Mouse (Mus musculus) forebrain, embryonic 10.5 days (tissue): ENCODE results near the gene Plch1. TPM values are rescaled to one million over a fixed set of nuclear protein-coding genes. Genes with fewer than 3 reads are reported as not detected.

Experiments used
- DNase-seq: peaks from one replicate; pipeline ENCODE4 v3.0.0-alpha.2; 2017; ENCODE audit warnings: low spot score; ENCODE audit errors: extremely low spot score
- H3K27ac ChIP-seq: fragments of 300-500 bp; sonication (generic); 2 replicates; pipeline ENCODE4 v1.5.1; 2016; ENCODE audit warnings: mild to moderate bottlenecking
- H3K27me3 ChIP-seq: fragments of 300-500 bp; sonication (generic); 2 replicates; pipeline ENCODE4 v1.6.1; 2016; ENCODE audit warnings: mild to moderate bottlenecking; ENCODE audit not compliant: poor library complexity, severe bottlenecking
- H3K36me3 ChIP-seq: fragments of 300-500 bp; sonication (generic); replicated peaks from 2 replicates; pipeline ENCODE4 v1.6.1; 2016; ENCODE audit warnings: mild to moderate bottlenecking, moderate library complexity
- H3K4me1 ChIP-seq: fragments of 300-500 bp; sonication (generic); 2 replicates; pipeline ENCODE4 v1.6.1; 2016
- H3K4me3 ChIP-seq: fragments of 300-500 bp; sonication (generic); 2 replicates; pipeline ENCODE4 v1.5.1; 2016; ENCODE audit warnings: mild to moderate bottlenecking, moderate library complexity
- H3K9me3 ChIP-seq: fragments of 300-500 bp; sonication (generic); 2 replicates; pipeline ENCODE4 v1.6.1; 2016; ENCODE audit warnings: mild to moderate bottlenecking, moderate library complexity
- WGBS: fragments of 180-500 bp; shearing (Covaris S2); methylation state at CpG from one replicate; pipeline ENCODE4 v1.1.7; 2016; 5-methylcytosine and 5-hydroxymethylcytosine counted together
- polyA plus RNA-seq: library from polyadenylated mRNA; unstranded; fragments of >200 nt; fragmentation: Nextera tagmentation; extraction: Ambion mirVana; gene quantifications from 2 replicates; pipeline ENCODE4 v1.2.1, GENCODE M21; 2016

Plch1 gene
- polyA plus RNA-seq, 1 experiment from 2014 or later: 32.8 TPM

GRCm38 (mm10) chr3:63844141-63844540 lies 55.1 kb downstream of the Plch1 start:
- no peak overlapping the region for H3K4me3 ChIP-seq
- H3K27me3 ChIP-seq: no peaks in the 10 kb centered on the region
- no peaks in the 10 kb centered on the region for H3K4me1 ChIP-seq
- peaks cover 17% of the 10 kb centered on the region; the same call in 1 of the 2 replicates for H3K36me3 ChIP-seq
- DNase-seq: no peak
- H3K27ac ChIP-seq: no peak overlapping the region
- no peaks in the 10 kb centered on the region for H3K9me3 ChIP-seq
- WGBS: 78% methylated on average over 4 of the region's 4 CpGs

DNA sequence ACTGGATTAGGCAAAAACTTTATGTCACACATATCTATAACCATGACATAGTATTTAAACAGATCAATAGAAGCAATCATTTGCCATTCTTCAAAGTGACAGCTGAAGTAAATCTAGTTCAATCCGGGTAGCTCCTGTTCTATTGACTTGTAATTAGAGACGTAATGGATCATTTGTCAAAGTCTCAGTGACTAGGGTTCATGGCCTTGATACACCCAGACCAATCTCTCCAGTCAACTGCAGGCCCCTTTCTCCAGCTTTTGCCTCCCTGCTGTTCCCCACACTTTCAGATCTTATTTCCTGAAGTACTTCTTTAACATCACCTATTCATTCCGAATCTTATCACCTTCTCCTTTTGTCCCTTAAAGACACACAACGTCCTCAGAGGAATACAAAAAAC lies 56.8 kb downstream of the Plch1 start:
- no peaks in the 10 kb centered on the region for H3K9me3 ChIP-seq
- no peak for DNase-seq
- H3K27me3 ChIP-seq: no peaks in the 10 kb centered on the region

GRCm38 (mm10) chr3:63837750-63838149 lies 61.5 kb downstream of the Plch1 start:
- no peak for DNase-seq

More for the DNA sequence above, 56.8 kb downstream of the Plch1 start:
- WGBS: 77% methylated on average over 4 of the region's 4 CpGs
- Histone ChIP-seq H3K36me3 (peaks cover 14% of the 10 kb centered on the region; the same call in 1 of the 2 replicates), H3K4me1 (peaks cover 11% of the 10 kb centered on the region), H3K4me3 (no peak overlapping the region), H3K27ac (no peak overlapping the region)

DNA sequence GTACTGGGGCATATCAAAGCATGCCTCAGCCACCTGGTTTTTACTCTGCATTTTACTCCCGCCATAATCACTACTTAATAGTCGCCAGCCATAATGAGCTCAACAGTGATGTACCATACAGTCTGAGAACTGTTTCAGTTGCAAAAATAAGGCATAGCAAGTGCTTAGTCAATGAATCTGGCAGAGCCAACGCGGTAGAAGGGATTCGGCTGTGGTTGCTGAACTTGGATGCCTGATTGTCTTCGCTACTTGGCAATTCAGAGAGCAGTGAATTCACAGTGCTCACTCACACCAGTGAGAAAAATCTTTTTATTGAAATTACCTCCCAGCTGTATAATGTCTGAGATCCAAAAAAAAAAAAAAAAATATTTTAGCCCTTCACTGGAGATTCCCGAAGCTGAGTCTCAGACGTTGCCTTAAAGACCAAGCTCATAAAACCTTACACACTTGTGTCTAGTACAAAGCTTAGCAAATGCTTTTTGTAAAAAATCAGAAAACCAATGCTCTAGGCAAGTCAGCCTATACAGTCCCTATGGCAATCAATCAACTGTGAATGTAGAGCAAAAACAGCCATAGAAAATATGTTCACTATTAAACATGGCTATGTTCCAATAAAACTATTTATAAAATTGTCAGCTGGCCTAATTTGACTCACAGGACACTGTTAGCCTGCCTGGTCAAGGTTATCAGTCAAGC lies 62.2 kb downstream of the Plch1 start:
- H3K9me3 ChIP-seq: no peaks in the 10 kb centered on the region
- DNase-seq: no peak
- peaks cover 10% of the 10 kb centered on the region; the same call in 1 of the 2 replicates for H3K36me3 ChIP-seq
- peaks cover 31% of the 10 kb centered on the region for H3K4me1 ChIP-seq
- no peaks in the 10 kb centered on the region for H3K27me3 ChIP-seq
- 92% methylated on average over 8 of the region's 8 CpGs for WGBS
- H3K27ac ChIP-seq: no peak overlapping the region
- H3K4me3 ChIP-seq: no peak overlapping the region

More at GRCm38 (mm10) chr3:63837750-63838149, 61.5 kb downstream of the Plch1 start:
- no peak overlapping the region for H3K27ac ChIP-seq
- H3K4me3 ChIP-seq: no peak overlapping the region
- no peaks in the 10 kb centered on the region for H3K9me3 ChIP-seq
- peaks cover 31% of the 10 kb centered on the region for H3K4me1 ChIP-seq
- H3K36me3 ChIP-seq: peaks cover 10% of the 10 kb centered on the region; the same call in 1 of the 2 replicates
- no peaks in the 10 kb centered on the region for H3K27me3 ChIP-seq

GRCm38 (mm10) chr3:63835816-63836215 lies 63.5 kb downstream of the Plch1 start:
- H3K27me3 ChIP-seq: no peaks in the 10 kb centered on the region
- peaks cover 6% of the 10 kb centered on the region; the same call in 1 of the 2 replicates for H3K36me3 ChIP-seq
- H3K4me1 ChIP-seq: peaks cover 35% of the 10 kb centered on the region
- no peak overlapping the region for H3K27ac ChIP-seq
- H3K4me3 ChIP-seq: no peak overlapping the region
- no peaks in the 10 kb centered on the region for H3K9me3 ChIP-seq
- no peak for DNase-seq

- H3K27ac ChIP-seq: no peak overlapping the region
- WGBS: 24% methylated on average over 1 of the region's 1 CpGs
Observed at GRCm38 (mm10) chr3:63823874-63824400, 75.3 kb downstream of the Plch1 start.

GRCm38 (mm10) chr3:63822631-63823030 lies 76.6 kb downstream of the Plch1 start:
- H3K27ac ChIP-seq: no peak overlapping the region
- DNase-seq: no peak
- no peaks in the 10 kb centered on the region for H3K9me3 ChIP-seq
- no peak overlapping the region for H3K4me3 ChIP-seq
- H3K27me3 ChIP-seq: no peaks in the 10 kb centered on the region
- H3K4me1 ChIP-seq: peaks cover 17% of the 10 kb centered on the region
- no peaks in the 10 kb centered on the region for H3K36me3 ChIP-seq

More at GRCm38 (mm10) chr3:63823874-63824400, 75.3 kb downstream of the Plch1 start:
- Histone ChIP-seq H3K36me3 (no peaks in the 10 kb centered on the region), H3K4me1 (peaks cover 17% of the 10 kb centered on the region), H3K27me3 (no peaks in the 10 kb centered on the region), H3K4me3 (no peak overlapping the region), H3K9me3 (no peaks in the 10 kb centered on the region)
- DNase-seq: no peak

DNA sequence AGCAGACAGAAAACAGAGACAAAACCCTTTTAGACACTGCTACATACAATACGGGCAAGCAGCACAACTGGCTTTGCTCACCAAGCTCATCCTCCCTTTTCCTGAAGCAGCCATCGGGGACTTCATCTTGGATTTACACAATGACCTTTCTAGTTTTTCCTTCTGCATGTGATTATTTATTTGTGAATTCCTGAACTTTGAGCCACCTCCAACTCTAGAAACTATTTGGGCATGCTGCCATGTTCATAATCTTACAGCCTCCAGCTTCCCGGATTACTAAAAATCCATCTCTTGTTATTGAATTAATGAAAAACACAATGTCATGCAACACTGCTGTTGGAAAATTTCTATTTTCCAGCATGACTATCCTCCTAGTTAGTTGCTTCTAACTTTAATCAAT lies 84.1 kb downstream of the Plch1 start:
- no peak for DNase-seq
- Histone ChIP-seq H3K27ac (no peak overlapping the region), H3K36me3 (peaks cover under 1% of the 10 kb centered on the region; the same call in 1 of the 2 replicates), H3K4me1 (no peaks in the 10 kb centered on the region), H3K27me3 (no peaks in the 10 kb centered on the region), H3K4me3 (no peak overlapping the region), H3K9me3 (no peaks in the 10 kb centered on the region)
- WGBS: 91% methylated on average over 3 of the region's 3 CpGs

GRCm38 (mm10) chr3:63814203-63814602 lies 85.1 kb downstream of the Plch1 start:
- H3K9me3 ChIP-seq: no peaks in the 10 kb centered on the region
- no peaks in the 10 kb centered on the region for H3K27me3 ChIP-seq
- 95% methylated on average over 1 of the region's 1 CpGs for WGBS
- no peak overlapping the region for H3K27ac ChIP-seq
- peaks cover 4% of the 10 kb centered on the region; the same call in 1 of the 2 replicates for H3K36me3 ChIP-seq
- H3K4me3 ChIP-seq: no peak overlapping the region
- H3K4me1 ChIP-seq: no peaks in the 10 kb centered on the region
- DNase-seq: no peak

DNA sequence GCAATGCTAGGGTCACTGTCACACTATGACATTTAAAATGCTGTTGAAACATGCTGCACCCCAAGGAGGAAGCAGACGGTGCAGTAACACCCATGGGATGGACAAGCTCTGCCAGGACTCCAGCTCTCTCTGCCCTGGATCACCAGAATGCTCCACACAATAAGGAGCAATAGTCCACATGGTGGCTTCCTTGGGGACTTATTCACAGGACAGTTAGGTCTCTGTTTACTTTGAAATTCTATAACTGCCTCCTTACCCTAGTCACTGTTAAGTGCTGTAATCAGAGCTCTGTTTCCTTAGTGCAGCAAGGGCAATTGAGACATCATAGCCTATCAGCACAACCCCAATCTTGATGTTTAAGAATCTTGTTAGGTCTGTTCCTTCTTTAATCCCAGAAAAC lies 92.4 kb downstream of the Plch1 start:
- Histone ChIP-seq H3K27me3 (no peaks in the 10 kb centered on the region), H3K27ac (no peak overlapping the region), H3K4me1 (no peaks in the 10 kb centered on the region), H3K9me3 (no peaks in the 10 kb centered on the region), H3K4me3 (no peak overlapping the region), H3K36me3 (peaks cover 7% of the 10 kb centered on the region; the same call in 1 of the 2 replicates)
- WGBS: 84% methylated on average over 1 of the region's 1 CpGs
- DNase-seq: no peak

DNA sequence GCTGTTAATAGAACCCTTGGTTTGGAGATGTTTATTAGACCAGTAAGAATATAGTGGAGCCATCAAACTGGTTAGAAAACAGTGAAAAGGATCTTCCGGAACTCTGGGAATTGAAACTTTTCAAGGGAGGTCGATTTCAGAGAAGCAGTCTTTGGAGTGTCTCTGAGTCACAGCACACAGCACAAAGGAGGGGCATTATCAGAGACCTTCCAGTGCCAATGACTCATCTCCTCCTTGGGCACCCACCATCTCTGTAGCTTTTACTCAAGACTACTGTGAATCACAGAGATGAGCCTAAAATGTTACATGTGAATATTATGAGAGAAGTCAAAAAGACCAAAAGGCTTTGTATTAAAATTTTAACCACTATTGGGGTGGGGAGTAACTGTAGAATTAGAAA lies 93.8 kb downstream of the Plch1 start:
- Histone ChIP-seq H3K36me3 (peaks cover 7% of the 10 kb centered on the region; the same call in 1 of the 2 replicates), H3K27me3 (no peaks in the 10 kb centered on the region), H3K4me1 (no peaks in the 10 kb centered on the region), H3K27ac (no peak overlapping the region), H3K4me3 (no peak overlapping the region), H3K9me3 (no peaks in the 10 kb centered on the region)
- no peak for DNase-seq
- WGBS: 95% methylated on average over 2 of the region's 2 CpGs

- H3K9me3 ChIP-seq: no peaks in the 10 kb centered on the region
- DNase-seq: no peak
- H3K4me3 ChIP-seq: no peak overlapping the region
- WGBS: 92% methylated on average over 5 of the region's 5 CpGs
- peaks cover 3% of the 10 kb centered on the region; the same call in 1 of the 2 replicates for H3K4me1 ChIP-seq
- 0 out of 2 replicates have a peak, but pooled peaks cover 8% of the 10 kb centered on the region for H3K36me3 ChIP-seq
- H3K27ac ChIP-seq: no peak overlapping the region
- H3K27me3 ChIP-seq: no peaks in the 10 kb centered on the region
Observed at GRCm38 (mm10) chr3:63800685-63801084, 98.6 kb downstream of the Plch1 start.

DNA sequence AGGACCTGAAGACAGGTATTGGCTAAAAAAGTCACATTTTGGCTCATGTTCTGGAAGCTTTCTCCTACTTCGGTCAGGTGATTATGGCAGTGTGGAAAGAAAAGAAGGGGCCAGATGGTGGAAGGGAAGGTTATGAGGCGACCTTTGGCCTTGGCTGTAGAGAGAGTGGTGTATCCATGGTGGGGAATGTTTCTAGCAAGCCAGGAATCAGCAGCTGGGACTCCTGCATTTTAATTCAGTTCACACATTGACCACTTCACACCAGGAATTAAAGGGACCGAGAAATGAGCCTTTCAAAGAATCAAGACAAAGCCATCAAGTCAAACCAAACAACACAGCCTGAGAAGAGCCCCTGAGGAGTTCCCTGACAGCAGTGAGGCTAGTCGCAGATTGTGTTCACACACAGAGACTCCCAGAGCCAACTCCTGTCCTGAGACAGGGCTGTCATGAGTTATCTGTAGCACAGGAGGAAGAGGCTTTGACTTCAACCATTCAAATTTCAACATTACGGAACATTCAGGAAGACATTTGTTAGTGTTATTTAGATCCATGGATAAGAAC lies 112.4 kb downstream of the Plch1 start:
- H3K27ac ChIP-seq: no peak overlapping the region
- H3K9me3 ChIP-seq: no peaks in the 10 kb centered on the region
- 73% methylated on average over 5 of the region's 5 CpGs for WGBS
- peaks cover 9% of the 10 kb centered on the region for H3K36me3 ChIP-seq
- peaks cover 8% of the 10 kb centered on the region; the same call in 1 of the 2 replicates for H3K4me1 ChIP-seq
- no peak for DNase-seq
- no peak overlapping the region for H3K4me3 ChIP-seq
- H3K27me3 ChIP-seq: no peaks in the 10 kb centered on the region
